Mouse (Mus musculus): ENCODE data around the gene Ing2. TPM values are rescaled to one million over a fixed set of nuclear protein-coding genes. Genes with fewer than 3 reads are reported as not detected.

The Ing2 gene
- polyA plus RNA-seq (2015; fragmentation: Nextera tagmentation; extraction: Ambion mirVana) = 9.3 and 9.7 TPM in 2 replicates

- no peaks in the 10 kb centered on the region for H3K9me3 ChIP-seq
Measured at GRCm38 (mm10) chr8:47674777-47675710, at the start of gene Ing2. Gene Ing2 (minus strand): TSS chr8:47675556.

DNA sequence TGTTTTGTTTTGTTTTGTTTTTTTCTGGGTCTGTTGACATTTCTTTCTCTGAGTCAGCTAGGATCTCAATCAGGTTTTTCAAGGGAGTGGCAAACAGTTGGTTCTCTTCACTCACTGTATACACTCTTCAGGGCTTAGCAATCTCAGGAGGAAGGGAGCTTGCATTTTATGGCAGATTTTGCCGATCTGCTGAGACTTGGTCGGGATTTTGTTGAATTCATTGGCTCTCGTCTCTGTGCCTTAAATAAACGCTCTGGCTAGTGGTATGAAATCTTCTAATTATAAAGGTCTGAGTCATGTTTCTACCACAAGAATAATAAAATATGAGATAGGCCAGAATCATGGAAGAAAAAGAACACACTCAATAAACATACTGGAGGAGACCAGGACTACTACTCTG, 46.3 kb upstream of the Ing2 start:
- Histone ChIP-seq H3K27ac (no peak overlapping the region), H3K36me3 (no peaks in the 10 kb centered on the region), H3K27me3 (no peaks in the 10 kb centered on the region), H3K9ac (no peak overlapping the region), H3K9me3 (no peaks in the 10 kb centered on the region), H3K4me2 (replicated peaks) (no peak overlapping the region), H3K4me1 (0 out of 2 replicates have a peak, but pooled peaks cover 1% of the 10 kb centered on the region), H3K4me3 (no peak overlapping the region)
- ATAC-seq (ENCODE audit: low FRiP score, low read depth) = no peak
- WGBS = 57% methylated on average over 4 of the region's 4 CpGs

More at GRCm38 (mm10) chr8:47674777-47675710, at the start of gene Ing2:
- WGBS = under 1% methylated on average over 93 of the region's 106 CpGs
- Histone ChIP-seq H3K4me2 (replicated peaks) (peak within 1 kb of the TSS; percentile 79), H3K4me1 (0 out of 2 replicates have a peak, but pooled peaks cover 7% of the 10 kb centered on the region), H3K9ac (peak within 1 kb of the TSS; percentile 90), H3K36me3 (no peaks in the 10 kb centered on the region), H3K4me3 (peak within 1 kb of the TSS; percentile 96), H3K27me3 (no peaks in the 10 kb centered on the region), H3K27ac (peak within 1 kb of the TSS; percentile 93)
- ATAC-seq (ENCODE audit: low FRiP score, low read depth) = peak; percentile 92

DNA sequence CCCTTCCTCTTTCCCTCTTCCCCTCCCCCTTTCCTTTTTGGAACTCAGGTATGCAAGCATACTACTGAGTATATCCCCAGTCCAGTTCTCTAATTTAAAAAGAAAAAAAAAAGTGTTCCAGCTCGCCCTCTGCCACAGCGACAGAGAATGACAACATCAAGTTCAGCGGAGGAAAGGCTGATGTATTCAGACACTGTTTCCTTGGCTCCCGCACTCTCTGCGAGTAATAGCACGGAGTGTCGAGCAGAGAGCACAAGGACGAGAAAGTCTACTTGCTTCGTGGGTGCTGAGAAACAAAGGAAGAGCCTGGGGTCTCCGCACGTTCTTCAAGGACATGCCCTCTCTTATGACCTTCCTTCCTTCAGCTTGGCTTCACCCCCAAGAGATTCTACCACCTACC, 43.3 kb upstream of the Ing2 start:
- H3K4me3 ChIP-seq = no peak overlapping the region
- H3K9me3 ChIP-seq = no peaks in the 10 kb centered on the region
- H3K9ac ChIP-seq = no peak overlapping the region
- WGBS = 29% methylated on average over 11 of the region's 11 CpGs
- ATAC-seq (ENCODE audit: low FRiP score, low read depth) = no peak
- no peaks in the 10 kb centered on the region for H3K27me3 ChIP-seq
- 0 out of 2 replicates have a peak overlapping the region, but pooled peaks have one; percentile 4 for H3K4me2 ChIP-seq (replicated peaks)
- no peak overlapping the region for H3K27ac ChIP-seq
- peaks cover 5% of the 10 kb centered on the region; the same call in 1 of the 2 replicates for H3K4me1 ChIP-seq
- no peaks in the 10 kb centered on the region for H3K36me3 ChIP-seq

- ATAC-seq (ENCODE audit: low FRiP score, low read depth) = peak; percentile 90
- H3K4me3 ChIP-seq = peak within 1 kb of the TSS; percentile 95
- H3K9ac ChIP-seq = peak within 1 kb of the TSS; percentile 93
- H3K36me3 ChIP-seq = peaks cover 16% of the 10 kb centered on the region
- H3K27ac ChIP-seq = peak within 1 kb of the TSS; percentile 94
- H3K27me3 ChIP-seq = no peaks in the 10 kb centered on the region
- H3K4me1 ChIP-seq = peaks cover 20% of the 10 kb centered on the region
- H3K9me3 ChIP-seq = no peaks in the 10 kb centered on the region
- WGBS = under 1% methylated on average over 108 of the region's 114 CpGs
- H3K4me2 ChIP-seq (replicated peaks) = peak within 1 kb of the TSS; percentile 81
Measured at GRCm38 (mm10) chr8:47713761-47714745, 38.7 kb upstream of the Ing2 start, which contains the start of gene Cdkn2aip. Gene Cdkn2aip (minus strand): TSS chr8:47713932.

- H3K4me2 ChIP-seq (replicated peaks) = peak overlapping the region; percentile 81
- H3K9me3 ChIP-seq = no peaks in the 10 kb centered on the region
- peak overlapping the region; percentile 94 for H3K27ac ChIP-seq
- peak overlapping the region; percentile 95 for H3K4me3 ChIP-seq
- peaks cover 24% of the 10 kb centered on the region for H3K36me3 ChIP-seq
- WGBS = under 1% methylated on average over 44 of the region's 44 CpGs
- peak overlapping the region; percentile 93 for H3K9ac ChIP-seq
- peak; percentile 24 for ATAC-seq (ENCODE audit: low FRiP score, low read depth)
- peaks cover 20% of the 10 kb centered on the region for H3K4me1 ChIP-seq
- no peaks in the 10 kb centered on the region for H3K27me3 ChIP-seq
Measured at GRCm38 (mm10) chr8:47713171-47713663, 37.9 kb upstream of the Ing2 start.

- WGBS = 87% methylated on average over 5 of the region's 5 CpGs
- peaks cover 15% of the 10 kb centered on the region for H3K4me1 ChIP-seq
- H3K36me3 ChIP-seq = peaks cover 53% of the 10 kb centered on the region
- no peak overlapping the region for H3K4me3 ChIP-seq
- no peak overlapping the region for H3K4me2 ChIP-seq (replicated peaks)
- H3K9me3 ChIP-seq = no peaks in the 10 kb centered on the region
- H3K27me3 ChIP-seq = no peaks in the 10 kb centered on the region
- no peak overlapping the region for H3K9ac ChIP-seq
- no peak for ATAC-seq (ENCODE audit: low FRiP score, low read depth)
- H3K27ac ChIP-seq = no peak overlapping the region
Measured at GRCm38 (mm10) chr8:47708106-47708505, 32.8 kb upstream of the Ing2 start.

- Histone ChIP-seq H3K4me3 (no peak overlapping the region), H3K9ac (no peak overlapping the region), H3K27me3 (no peaks in the 10 kb centered on the region), H3K9me3 (no peaks in the 10 kb centered on the region), H3K4me2 (replicated peaks) (no peak overlapping the region), H3K36me3 (peaks cover 48% of the 10 kb centered on the region), H3K4me1 (peaks cover 5% of the 10 kb centered on the region; the same call in 1 of the 2 replicates), H3K27ac (no peak overlapping the region)
- no peak for ATAC-seq (ENCODE audit: low FRiP score, low read depth)
- WGBS = 85% methylated on average over 8 of the region's 8 CpGs
Measured at GRCm38 (mm10) chr8:47706746-47707145, 31.4 kb upstream of the Ing2 start.

GRCm38 (mm10) chr8:47702333-47702732, 27.0 kb upstream of the Ing2 start:
- no peaks in the 10 kb centered on the region for H3K9me3 ChIP-seq
- ATAC-seq (ENCODE audit: low FRiP score, low read depth) = no peak
- H3K36me3 ChIP-seq = peaks cover 22% of the 10 kb centered on the region
- no peaks in the 10 kb centered on the region for H3K27me3 ChIP-seq
- no peak overlapping the region for H3K27ac ChIP-seq
- no peak overlapping the region for H3K4me2 ChIP-seq (replicated peaks)
- H3K4me1 ChIP-seq = no peaks in the 10 kb centered on the region
- WGBS = 71% methylated on average over 1 of the region's 1 CpGs
- no peak overlapping the region for H3K9ac ChIP-seq
- H3K4me3 ChIP-seq = no peak overlapping the region

- Histone ChIP-seq H3K27me3 (no peaks in the 10 kb centered on the region), H3K4me3 (no peak overlapping the region), H3K4me1 (no peaks in the 10 kb centered on the region), H3K27ac (no peak overlapping the region), H3K9ac (no peak overlapping the region), H3K4me2 (replicated peaks) (no peak overlapping the region), H3K36me3 (no peaks in the 10 kb centered on the region), H3K9me3 (no peaks in the 10 kb centered on the region)
- ATAC-seq (ENCODE audit: low FRiP score, low read depth) = no peak
- WGBS = 62% methylated on average over 1 of the region's 1 CpGs
Measured at GRCm38 (mm10) chr8:47697696-47698095, 22.3 kb upstream of the Ing2 start.

GRCm38 (mm10) chr8:47695431-47696105, 20.2 kb upstream of the Ing2 start:
- H3K4me2 ChIP-seq (replicated peaks) = no peak overlapping the region
- no peaks in the 10 kb centered on the region for H3K36me3 ChIP-seq
- ATAC-seq (ENCODE audit: low FRiP score, low read depth) = no peak
- H3K4me3 ChIP-seq = no peak overlapping the region
- 75% methylated on average over 5 of the region's 5 CpGs for WGBS
- H3K9ac ChIP-seq = no peak overlapping the region
- H3K4me1 ChIP-seq = no peaks in the 10 kb centered on the region
- H3K27ac ChIP-seq = no peak overlapping the region
- H3K9me3 ChIP-seq = no peaks in the 10 kb centered on the region
- peaks cover 5% of the 10 kb centered on the region for H3K27me3 ChIP-seq

DNA sequence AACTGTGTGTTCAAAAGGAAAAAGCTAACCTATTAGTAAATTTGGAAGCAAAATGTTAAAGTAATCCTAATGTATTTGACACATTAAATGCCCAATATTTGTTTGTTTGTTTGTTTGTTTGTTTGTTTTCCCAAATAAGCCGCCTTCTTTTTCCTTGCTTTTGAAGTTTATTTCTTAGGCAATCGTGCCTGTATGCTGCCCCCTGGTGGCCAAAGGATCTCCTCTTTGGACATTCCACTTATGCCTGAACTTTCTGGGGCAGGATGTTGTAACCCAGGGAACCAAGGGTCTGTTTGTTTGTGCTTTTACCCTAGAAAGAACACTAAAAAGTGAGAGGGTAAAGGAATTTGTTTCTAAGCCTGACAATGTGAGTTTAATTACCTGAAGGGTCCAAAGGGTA, 17.8 kb upstream of the Ing2 start:
- Histone ChIP-seq H3K4me2 (replicated peaks) (no peak overlapping the region), H3K4me1 (peaks cover 6% of the 10 kb centered on the region; the same call in 1 of the 2 replicates), H3K27me3 (peaks cover 5% of the 10 kb centered on the region), H3K27ac (no peak overlapping the region), H3K9ac (no peak overlapping the region), H3K4me3 (no peak overlapping the region), H3K36me3 (no peaks in the 10 kb centered on the region), H3K9me3 (no peaks in the 10 kb centered on the region; the same call in 1 of the 2 replicates)
- ATAC-seq (ENCODE audit: low FRiP score, low read depth) = no peak
- 12% methylated on average over 2 of the region's 2 CpGs for WGBS
